Mouse (Mus musculus) kidney, adult 2 months (tissue): ENCODE results near the gene Supt20. TPM values are rescaled to one million over a fixed set of nuclear protein-coding genes. Genes with fewer than 3 reads are reported as not detected.

Experiments
- DNase-seq: peaks from one replicate; pipeline ENCODE4 v3.0.0; 2021
- H3K27ac ChIP-seq: fragments of 200-500 bp; 2 replicates; pipeline ENCODE4 v1.5.1; 2012; ENCODE audit warnings: low read depth, low read length, control low read depth, inconsistent platforms; ENCODE audit not compliant: insufficient read depth
- H3K27me3 ChIP-seq: fragments of 200-500 bp; replicated peaks from 2 replicates; pipeline ENCODE4 v1.6.1; 2012; ENCODE audit warnings: mild to moderate bottlenecking, moderate library complexity, low read length, inconsistent platforms; ENCODE audit not compliant: control insufficient read depth, insufficient read depth
- H3K36me3 ChIP-seq: fragments of 200-500 bp; 2 replicates; pipeline ENCODE4 v1.6.1; 2012; ENCODE audit warnings: mild to moderate bottlenecking, moderate library complexity, low read length, inconsistent platforms; ENCODE audit not compliant: control insufficient read depth, insufficient read depth
- H3K4me1 ChIP-seq: fragments of 200-500 bp; 2 replicates; pipeline ENCODE4 v1.6.1; 2011; ENCODE audit warnings: low read length; ENCODE audit not compliant: control insufficient read depth, insufficient read depth
- H3K4me3 ChIP-seq: fragments of 200-500 bp; 2 replicates; pipeline ENCODE4 v1.5.1; 2011; ENCODE audit warnings: mild to moderate bottlenecking, low read depth, low read length, control low read depth; ENCODE audit not compliant: insufficient read depth
- CTCF ChIP-seq: fragments of 200-500 bp; conservative IDR thresholded peaks from 2 replicates; pipeline ENCODE4 v1.5.1; 2011; ENCODE audit warnings: low read depth, mild to moderate bottlenecking, control low read depth, low read length, moderate library complexity, mixed read lengths; ENCODE audit not compliant: insufficient read depth, insufficient read length
- POLR2A ChIP-seq: fragments of 200-500 bp; IDR thresholded peaks from one replicate; pipeline ENCODE4 v1.6.1; 2011; ENCODE audit warnings: low read depth, low read length, control low read depth
- WGBS: fragments of 180-500 bp; shearing (Covaris S2); methylation state at CpG from one replicate; pipeline ENCODE4 v1.1.7; 2018; 5-methylcytosine and 5-hydroxymethylcytosine counted together
- polyA plus RNA-seq: library from polyadenylated mRNA; depleted of rRNA; stranded (reverse); fragments of >200 nt; gene quantifications from 2 replicates; pipeline ENCODE4 v1.2.3, GENCODE M21; 2012; rRNA removed

Supt20 gene
- polyA plus RNA-seq, 1 experiment: 32.7 TPM

- Histone ChIP-seq H3K27me3 (no peaks in the 10 kb centered on the region), H3K27ac (no peak overlapping the region), H3K4me1 (no peaks in the 10 kb centered on the region), H3K36me3 (no peaks in the 10 kb centered on the region), H3K4me3 (no peak overlapping the region)
- DNase-seq: no peak
- WGBS: 76% methylated on average over 14 of the region's 14 CpGs
- TF ChIP-seq POLR2A (no peak), CTCF (no peak)
These were observed 73.4 kb downstream of the Supt20 start for GRCm38 (mm10) chr3:54766034-54766433.

GRCm38 (mm10) chr3:54766811-54767210 is 74.2 kb downstream of the Supt20 start:
- H3K27me3 ChIP-seq: no peaks in the 10 kb centered on the region
- no peak for DNase-seq
- H3K4me3 ChIP-seq: no peak overlapping the region
- no peak overlapping the region for H3K27ac ChIP-seq
- H3K36me3 ChIP-seq: no peaks in the 10 kb centered on the region
- H3K4me1 ChIP-seq: no peaks in the 10 kb centered on the region
- 66% methylated on average over 5 of the region's 5 CpGs for WGBS
- TF ChIP-seq POLR2A (no peak), CTCF (no peak)

GRCm38 (mm10) chr3:54768592-54768991 is 76.0 kb downstream of the Supt20 start:
- TF ChIP-seq POLR2A: no peak
- TF ChIP-seq CTCF: no peak
- no peaks in the 10 kb centered on the region for H3K27me3 ChIP-seq
- no peaks in the 10 kb centered on the region for H3K36me3 ChIP-seq
- H3K27ac ChIP-seq: no peak overlapping the region
- H3K4me1 ChIP-seq: no peaks in the 10 kb centered on the region
- H3K4me3 ChIP-seq: no peak overlapping the region
- DNase-seq: no peak
- WGBS: 87% methylated on average over 8 of the region's 8 CpGs

- TF ChIP-seq CTCF (no peak), POLR2A (no peak)
- no peaks in the 10 kb centered on the region for H3K4me1 ChIP-seq
- 82% methylated on average over 17 of the region's 17 CpGs for WGBS
- no peak overlapping the region for H3K27ac ChIP-seq
- no peaks in the 10 kb centered on the region for H3K27me3 ChIP-seq
- H3K4me3 ChIP-seq: no peak overlapping the region
- no peak for DNase-seq
- no peaks in the 10 kb centered on the region for H3K36me3 ChIP-seq
These were observed 77.0 kb downstream of the Supt20 start for GRCm38 (mm10) chr3:54769349-54770275.

- DNase-seq: no peak
- TF ChIP-seq CTCF (0 out of 2 replicates have a peak, but pooled peaks have one; percentile 8), POLR2A (no peak)
- H3K27ac ChIP-seq: no peak overlapping the region
- H3K4me3 ChIP-seq: no peak overlapping the region
- no peaks in the 10 kb centered on the region for H3K36me3 ChIP-seq
- no peaks in the 10 kb centered on the region; the same call in 1 of the 2 replicates for H3K27me3 ChIP-seq
- WGBS: 81% methylated on average over 6 of the region's 6 CpGs
- H3K4me1 ChIP-seq: no peaks in the 10 kb centered on the region
These were observed 81.0 kb downstream of the Supt20 start for GRCm38 (mm10) chr3:54773613-54774012.

GRCm38 (mm10) chr3:54775989-54776631 is 83.5 kb downstream of the Supt20 start:
- Histone ChIP-seq H3K4me3 (no peak overlapping the region), H3K4me1 (no peaks in the 10 kb centered on the region), H3K27me3 (no peaks in the 10 kb centered on the region; the same call in 1 of the 2 replicates), H3K36me3 (no peaks in the 10 kb centered on the region), H3K27ac (no peak overlapping the region)
- 67% methylated on average over 7 of the region's 7 CpGs for WGBS
- TF ChIP-seq POLR2A (no peak), CTCF (no peak)
- DNase-seq: no peak

Other genes starting within 250 kb of the Supt20 start
- gene Gm21958, start 21.5 kb downstream of the Supt20 start, polyA plus RNA-seq: not detected in 2 replicates
- gene Exosc8, start 42.6 kb downstream of the Supt20 start, polyA plus RNA-seq: 10.2 and 16.7 TPM in 2 replicates
- 20.1 and 22.2 TPM in 2 replicates for gene Alg5, start 42.7 kb downstream of the Supt20 start, polyA plus RNA-seq
- gene Smad9, start 62.8 kb downstream of the Supt20 start, polyA plus RNA-seq: 1.1 and 1.3 TPM in 2 replicates
- gene Rfxap, start 115.0 kb downstream of the Supt20 start, polyA plus RNA-seq: 13.3 and 16.7 TPM in 2 replicates
- not detected in 2 replicates for gene Sertm1, start 223.1 kb downstream of the Supt20 start, polyA plus RNA-seq